ENCODE assay signal across 20 mouse cellular contexts in genomic region chr12:72015296-72015695, GRCm38 (mm10). TPM values are rescaled to one million over a fixed set of nuclear protein-coding genes. Genes with fewer than 3 reads are reported as not detected.
DNase-seq lines count a peak whose midpoint lies in the region; ATAC-seq and TF ChIP-seq lines count a peak whose summit lies in the region.
"Had no signal": no experiment of that assay in that cellular context is flagged by ENCODE, and none has a peak within 500 bp of the region (broad histone marks: within the 10 kb centered on the region; RNA-seq: fewer than 3 reads in every experiment).

No protein-coding gene starts in this region.

- H3K9ac ChIP-seq in midbrain, embryonic 11.5 days (ENCODE audit: low read length) = no peak overlapping the region
- no peak overlapping the region for H3K9ac ChIP-seq in midbrain, postnatal 0 days (replicated peaks; ENCODE audit: low read length, poor library complexity, severe bottlenecking)
- H3K9ac ChIP-seq in CH12.LX (ENCODE audit: insufficient read depth, low read depth) = peak overlapping the region; percentile 12; the same call in 1 of the 2 replicates

- no peaks in the 10 kb centered on the region for H3K27me3 ChIP-seq in midbrain, embryonic 11.5 days (ENCODE audit: control insufficient read depth, insufficient read depth, low read length)
- H3K27me3 ChIP-seq in midbrain, postnatal 0 days (ENCODE audit: insufficient read depth, low read length) = no peaks in the 10 kb centered on the region
- no peaks in the 10 kb centered on the region for H3K27me3 ChIP-seq in CH12.LX (replicated peaks)
- H3K27me3 ChIP-seq: Patski had no signal

- H3K27ac ChIP-seq in midbrain, embryonic 11.5 days (ENCODE audit: low read depth, low read length) = no peak overlapping the region
- no peak overlapping the region for H3K27ac ChIP-seq in midbrain, postnatal 0 days (ENCODE audit: low read depth, low read length)
- H3K27ac ChIP-seq in CH12.LX (ENCODE audit: insufficient read depth, low read depth) = no peak overlapping the region

- no peaks in the 10 kb centered on the region for H3K36me3 ChIP-seq in midbrain, embryonic 11.5 days (ENCODE audit: control insufficient read depth, insufficient read depth, low read length)
- no peaks in the 10 kb centered on the region for H3K36me3 ChIP-seq in midbrain, postnatal 0 days (ENCODE audit: insufficient read depth, low read length)
- no peaks in the 10 kb centered on the region for H3K36me3 ChIP-seq in CH12.LX (replicated peaks in 1 of 2; ENCODE audit: control insufficient read depth in 1 of 2, insufficient read depth in 1 of 2, low read length in 1 of 2)
- H3K36me3 ChIP-seq: G1E had no signal

- no peak for TF ChIP-seq RAD21 in CH12.LX (IDR thresholded peaks at IDR 0.05; ENCODE audit: low read depth, low read length)

- no peak for ATAC-seq in midbrain, embryonic 11.5 days (ENCODE audit: low FRiP score)
- no peak for ATAC-seq in midbrain, postnatal 0 days (ENCODE audit: low FRiP score)
- ATAC-seq: Patski had no signal

- TF ChIP-seq POLR2A in CH12.LX (IDR thresholded peaks at IDR 0.05; ENCODE audit: low read depth, low read length) = no peak

- H3K4me2 ChIP-seq in midbrain, embryonic 11.5 days = no peak overlapping the region
- no peak overlapping the region for H3K4me2 ChIP-seq in midbrain, postnatal 0 days (ENCODE audit: low read depth, low read length, poor library complexity, severe bottlenecking)
- H3K4me2 ChIP-seq in CH12.LX (ENCODE audit: insufficient read depth, low read depth, poor library complexity, severe bottlenecking) = peak overlapping the region; percentile 24

- no peaks in the 10 kb centered on the region for H3K79me2 ChIP-seq in CH12.LX (replicated peaks; ENCODE audit: control insufficient read depth, extremely low read depth, insufficient read depth, poor library complexity, severe bottlenecking)

- peak; percentile 75 for DNase-seq in heart, adult 11 months
- no peak for DNase-seq in heart, postnatal 4 days
- DNase-seq in midbrain, embryonic 11.5 days (ENCODE audit: low spot score, missing footprints) = peak; percentile 75
- no peak for DNase-seq in midbrain, postnatal 0 days (ENCODE audit: low spot score)
- no peak for DNase-seq in CH12.LX (ENCODE audit: extremely low read depth)
- no peak for DNase-seq in thymus, postnatal 25 days
- DNase-seq: adrenal gland, adult 2 months; adrenal gland, adult 8-10 months; adrenal gland, postnatal 10 days; adrenal gland, postnatal 14 days; adrenal gland, postnatal 25 days; adrenal gland, postnatal 36 days; B cell, adult 2 months; cerebellum, adult 11 months; cerebellum, adult 11-12 months; cerebellum, adult 18-20 months; cerebellum, adult 2 months had no signal

- dilution Hi-C loops in CH12.LX (cut with MboI; ENCODE audit: extremely low pct_ligation_motif_present, extremely low pct_unique_long_range_greater_than_20kb, low sequenced_read_pairs) = no loop called here

- in situ Hi-C loops in CH12.LX (cut with MboI; ENCODE audit: low pct_ligation_motif_present, low pct_unique_long_range_greater_than_20kb, low sequenced_read_pairs) = no loop called here

- TF ChIP-seq EP300 in CH12.LX (IDR thresholded peaks at IDR 0.05; ENCODE audit: low read length) = no peak

- no peak overlapping the region for H3K4me3 ChIP-seq in midbrain, embryonic 11.5 days (ENCODE audit: low read depth, low read length)
- H3K4me3 ChIP-seq in midbrain, postnatal 0 days (ENCODE audit: low read depth, low read length) = no peak overlapping the region
- no peak overlapping the region for H3K4me3 ChIP-seq in CH12.LX (replicated peaks in 1 of 3; ENCODE audit: low read depth in 2 of 3, low read length in 2 of 3, poor library complexity in 1 of 3)

- TF ChIP-seq CTCF in midbrain, postnatal 0 days (IDR thresholded peaks at IDR 0.05) = no peak
- TF ChIP-seq CTCF in CH12.LX (conservative IDR thresholded peaks at IDR 0.05 in 1 of 2, IDR thresholded peaks at IDR 0.05 in 1 of 2; ENCODE audit: low read depth in 2 of 2, low read length in 2 of 2) = no peak

- no peaks in the 10 kb centered on the region for H3K9me3 ChIP-seq in midbrain, embryonic 11.5 days (ENCODE audit: control insufficient read depth, low read length)
- no peaks in the 10 kb centered on the region for H3K9me3 ChIP-seq in midbrain, postnatal 0 days (ENCODE audit: low read length)
- H3K9me3 ChIP-seq in CH12.LX (replicated peaks; ENCODE audit: low read length) = no peaks in the 10 kb centered on the region
- H3K9me3 ChIP-seq: G1E had no signal

- H3K4me1 ChIP-seq in midbrain, embryonic 11.5 days (ENCODE audit: control insufficient read depth, insufficient read depth, low read length) = no peaks in the 10 kb centered on the region
- no peaks in the 10 kb centered on the region for H3K4me1 ChIP-seq in midbrain, postnatal 0 days (ENCODE audit: insufficient read depth, low read length)
- H3K4me1 ChIP-seq in CH12.LX (ENCODE audit: control insufficient read depth in 1 of 2, insufficient read depth in 2 of 2) = peaks cover 11 to 60% of the 10 kb centered on the region in 2 experiments

- WGBS in midbrain, embryonic 11.5 days = 80% methylated on average over 5 of the region's 5 CpGs
- 76% methylated on average over 5 of the region's 5 CpGs for WGBS in midbrain, postnatal 0 days

TF ChIP-seq in CH12.LX, 34 proteins besides CTCF, POLR2A, EP300 and RAD21:
- TF ChIP-seq ELF1 (IDR thresholded peaks at IDR 0.05; ENCODE audit: low read depth, low read length) (peak; percentile 27; the same call in 1 of the 2 replicates), ZC3H11A (IDR thresholded peaks at IDR 0.05; ENCODE audit: low read depth, low read length) (no peak)

RNA-seq across cellular contexts. Expression of gene Gpr135, which starts 55.6 kb away (rescaled TPM):
- under 1 TPM; 0.59 to 0.67 TPM for total RNA-seq in heart, postnatal 4 days (2021)
- polyA plus RNA-seq in midbrain, embryonic 11.5 days (2014; fragmentation: Nextera tagmentation; extraction: Ambion mirVana) = 0.57 and 1.2 TPM in 2 replicates
- 23.4 and 23.5 TPM in 2 replicates for total RNA-seq in midbrain, postnatal 0 days (2014; rRNA removed)
- polyA plus RNA-seq in midbrain, postnatal 0 days (2015; fragmentation: Nextera tagmentation; extraction: Ambion mirVana) = 11.3 and 12.8 TPM in 2 replicates
- total RNA-seq in CH12.LX (2012; rRNA removed) (not detected in 2 replicates), CH12.LX (2014; rRNA removed) (not detected in 2 replicates)
- polyA plus RNA-seq in CH12.LX (2012; ENCODE audit: insufficient read length, low read depth) = not detected in 2 replicates
- total RNA-seq: G1E had no signal
- polyA plus RNA-seq: activated CD4-positive, CD25-positive, alpha-beta regulatory T cell, adult 4 months; G1E had no signal

Comparison
In these comparisons a context has a peak if more than half of its experiments do, and no peak if none do; other contexts are left out.
1. DNase-seq: peak in heart, adult 11 months (single experiment) and midbrain, embryonic 11.5 days (single experiment); none in heart, postnatal 4 days (single experiment), midbrain, postnatal 0 days (single experiment), CH12.LX (single experiment) and thymus, postnatal 25 days (single experiment).
2. RNA of gene Gpr135, which starts 55.6 kb away (total RNA-seq): 23.4 to 23.5 TPM in midbrain, postnatal 0 days; 0.59 to 0.67 TPM in heart, postnatal 4 days and not detected in CH12.LX; every median in the first group is over 10 times any median in the second.